Mouse (Mus musculus) MEL (cell line): ENCODE measurements at regions not wholly inside any gene's neighbourhood (a gene's known extent, or its start where the extent isn't known, plus 50 kb on each side); places are given as distances from the start of the nearest gene placed in this dataset.

ENCODE experiments used
- CTCF ChIP-seq, 3 experiments: IDR thresholded peaks in 2 of 3; conservative IDR thresholded peaks in 1 of 3; 2 replicates each; pipeline ENCODE4 v1.5.1; 2011 to 2012; ENCODE audit warnings: low read length in 3 of 3, low read depth in 2 of 3, mild to moderate bottlenecking in 2 of 3, improper control_type of control experiment in 1 of 3, inconsistent platforms in 1 of 3, mixed read lengths in 1 of 3, moderate library complexity in 1 of 3; ENCODE audit not compliant: control insufficient read depth in 1 of 3, insufficient read depth in 1 of 3, poor library complexity in 1 of 3, severe bottlenecking in 1 of 3
- E2F4 ChIP-seq: IDR thresholded peaks from 2 replicates; pipeline ENCODE4 v1.6.1; 2011; ENCODE audit warnings: low read depth, low read length, improper control_type of control experiment, borderline replicate concordance
- ELF1 ChIP-seq: IDR thresholded peaks from 2 replicates; pipeline ENCODE4 v1.6.1; 2014; ENCODE audit warnings: low read depth, mild to moderate bottlenecking, inconsistent platforms, low read length, improper control_type of control experiment, moderate library complexity
- GATA1 ChIP-seq: IDR thresholded peaks from 2 replicates; pipeline ENCODE4 v1.6.1; 2011; ENCODE audit warnings: low read depth, low read length, improper control_type of control experiment
- HCFC1 ChIP-seq: IDR thresholded peaks from 2 replicates; pipeline ENCODE4 v1.6.1; 2012; ENCODE audit warnings: low read depth, mild to moderate bottlenecking, inconsistent platforms, low read length, improper control_type of control experiment, moderate library complexity
- KAT2A ChIP-seq: conservative IDR thresholded peaks from 2 replicates; pipeline ENCODE4 v1.6.1; 2012; ENCODE audit warnings: low read depth, low read length, improper control_type of control experiment, inconsistent platforms
- MAX ChIP-seq: IDR thresholded peaks from 2 replicates; pipeline ENCODE4 v1.6.1; 2011; ENCODE audit warnings: low read length, improper control_type of control experiment
- MYC ChIP-seq: IDR thresholded peaks from 2 replicates; pipeline ENCODE4 v1.6.1; 2011; ENCODE audit warnings: low read depth, mild to moderate bottlenecking, low read length, improper control_type of control experiment, moderate library complexity
- NELFE ChIP-seq: IDR thresholded peaks from 2 replicates; pipeline ENCODE4 v1.6.1; 2011; ENCODE audit warnings: low read depth, low read length, improper control_type of control experiment
- POLR2A ChIP-seq, 2 experiments: IDR thresholded peaks; 2 replicates each; pipeline ENCODE4 v1.6.1; 2011 to 2012; ENCODE audit warnings: low read length in 2 of 2, mild to moderate bottlenecking in 2 of 2, control low read depth in 1 of 2, improper control_type of control experiment in 1 of 2, low read depth in 1 of 2, moderate library complexity in 1 of 2; ENCODE audit not compliant: control insufficient read depth in 1 of 2, insufficient read depth in 1 of 2, poor library complexity in 1 of 2
- USF1 ChIP-seq: IDR thresholded peaks from 2 replicates; pipeline ENCODE4 v1.6.1; 2014; ENCODE audit warnings: low read depth, mild to moderate bottlenecking, inconsistent platforms, low read length, improper control_type of control experiment, moderate library complexity
- ZKSCAN1 ChIP-seq: IDR thresholded peaks from 2 replicates; pipeline ENCODE4 v1.6.1; 2012; ENCODE audit warnings: low read depth, mild to moderate bottlenecking, inconsistent platforms, low read length, improper control_type of control experiment, moderate library complexity

DNA sequence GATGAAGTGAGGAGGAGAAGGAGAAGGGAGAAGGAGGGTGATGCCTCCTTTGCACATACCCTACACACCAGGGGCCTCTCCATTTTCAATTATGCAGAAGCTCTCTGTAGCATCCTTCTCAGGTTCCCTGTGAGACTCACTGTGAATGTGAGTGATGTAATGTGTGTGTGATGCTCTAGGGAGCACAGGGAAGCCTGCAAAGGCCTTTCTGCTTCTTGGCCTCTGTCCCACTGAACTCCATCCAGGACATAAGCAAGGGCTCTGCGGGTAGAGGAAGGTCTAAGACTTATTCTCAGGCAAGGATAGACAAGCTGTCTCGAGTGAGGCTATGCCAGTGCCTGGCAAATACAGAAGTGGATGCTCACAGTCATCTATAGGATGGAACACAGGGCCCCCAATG lies 73.0 kb upstream of the Slc1a3 start:
- no peak for TF ChIP-seq CTCF (IDR thresholded peaks at IDR 0.05 in 2 of 3, conservative IDR thresholded peaks at IDR 0.05 in 1 of 3; ENCODE audit: control insufficient read depth in 1 of 3, insufficient read depth in 1 of 3, low read depth in 2 of 3, low read length in 3 of 3, poor library complexity in 1 of 3, severe bottlenecking in 1 of 3)
- TF ChIP-seq USF1 = no peak
- no peak for TF ChIP-seq E2F4
- no peak for TF ChIP-seq HCFC1
- no peak for TF ChIP-seq NELFE
- no peak for TF ChIP-seq MYC
- no peak for TF ChIP-seq KAT2A
- no peak for TF ChIP-seq MAX
- no peak for TF ChIP-seq POLR2A (IDR thresholded peaks at IDR 0.05; ENCODE audit: control insufficient read depth in 1 of 2, insufficient read depth in 1 of 2, low read depth in 1 of 2, low read length in 2 of 2, poor library complexity in 1 of 2)
- no peak for TF ChIP-seq ELF1
- no peak for TF ChIP-seq GATA1
- TF ChIP-seq ZKSCAN1 = no peak
